Mouse (Mus musculus) heart, postnatal 0 days (tissue): Measurements from ENCODE around the gene Mocs1. TPM values are rescaled to one million over a fixed set of nuclear protein-coding genes. Genes with fewer than 3 reads are reported as not detected.

ENCODE experiments used
- ATAC-seq: fragments of 200-750 bp; cut with Nextera tagmentation; 2 replicates; pipeline ENCODE4 v1.8.0; 2017; ENCODE audit warnings: low read depth, moderate number of reproducible peaks, moderate library complexity; ENCODE audit not compliant: insufficient read depth
- DNase-seq: peaks from one replicate; pipeline ENCODE4 v3.0.0-alpha.2; 2016; ENCODE audit warnings: low spot score
- H3K27ac ChIP-seq: fragments of 300-500 bp; sonication (generic); 2 replicates; pipeline ENCODE4 v1.5.1; 2014; ENCODE audit warnings: low read depth, mild to moderate bottlenecking
- H3K27me3 ChIP-seq: fragments of 300-500 bp; sonication (generic); 2 replicates; pipeline ENCODE4 v1.6.1; 2014; ENCODE audit warnings: low read length, mixed read lengths; ENCODE audit not compliant: control insufficient read depth, insufficient read depth
- H3K36me3 ChIP-seq: fragments of 300-500 bp; sonication (generic); replicated peaks from 2 replicates; pipeline ENCODE4 v1.6.1; 2014; ENCODE audit warnings: low read length, mixed read lengths; ENCODE audit not compliant: control insufficient read depth, insufficient read depth
- H3K4me1 ChIP-seq: fragments of 300-500 bp; sonication (generic); 2 replicates; pipeline ENCODE4 v1.6.1; 2014; ENCODE audit warnings: antibody characterized with exemption; ENCODE audit not compliant: control insufficient read depth, insufficient read depth
- H3K4me2 ChIP-seq: fragments of 300-500 bp; sonication (generic); 2 replicates; pipeline ENCODE4 v1.6.1; 2014; ENCODE audit warnings: low read depth, mild to moderate bottlenecking, low read length, moderate library complexity
- H3K4me3 ChIP-seq: fragments of 300-500 bp; sonication (generic); 2 replicates; pipeline ENCODE4 v1.5.1; 2014; ENCODE audit warnings: low read depth, low read length
- H3K9ac ChIP-seq: fragments of 300-500 bp; sonication (generic); replicated peaks from 2 replicates; pipeline ENCODE4 v1.6.1; 2014; ENCODE audit warnings: low read depth, low read length, mixed read lengths
- H3K9me3 ChIP-seq: fragments of 300-500 bp; sonication (generic); replicated peaks from 2 replicates; pipeline ENCODE4 v1.6.1; 2016; ENCODE audit warnings: low read length; ENCODE audit not compliant: control insufficient read depth
- CTCF ChIP-seq: IDR thresholded peaks from 2 replicates; pipeline ENCODE4 v1.5.1; 2016; ENCODE audit warnings: antibody characterized with exemption, control low read depth, low read depth
- EP300 ChIP-seq: IDR thresholded peaks from 2 replicates; pipeline ENCODE4 v1.6.1; 2016; ENCODE audit warnings: antibody characterized with exemption, low read depth
- WGBS: fragments of 180-500 bp; shearing (Covaris S2); extraction: QIAGEN DNeasy Blood & Tissue Kit; methylation state at CpG from one replicate; pipeline ENCODE4 v1.1.7; 2014; 5-methylcytosine and 5-hydroxymethylcytosine counted together
- polyA plus RNA-seq: library from polyadenylated mRNA; unstranded; fragments of >200 nt; fragmentation: Nextera tagmentation; extraction: Ambion mirVana; gene quantifications from 2 replicates; pipeline ENCODE4 v1.2.1, GENCODE M21; 2015
- total RNA-seq: library from RNA; depleted of rRNA; stranded (reverse); fragments of >200 nt; gene quantifications from 2 replicates; pipeline ENCODE4 v1.2.3, GENCODE M21; 2014; ENCODE audit warnings: low replicate concordance; rRNA removed

Mocs1 gene
- total RNA-seq (13.1 and 18.6 TPM in 2 replicates), polyA plus RNA-seq (2.3 and 2.8 TPM in 2 replicates)

DNA sequence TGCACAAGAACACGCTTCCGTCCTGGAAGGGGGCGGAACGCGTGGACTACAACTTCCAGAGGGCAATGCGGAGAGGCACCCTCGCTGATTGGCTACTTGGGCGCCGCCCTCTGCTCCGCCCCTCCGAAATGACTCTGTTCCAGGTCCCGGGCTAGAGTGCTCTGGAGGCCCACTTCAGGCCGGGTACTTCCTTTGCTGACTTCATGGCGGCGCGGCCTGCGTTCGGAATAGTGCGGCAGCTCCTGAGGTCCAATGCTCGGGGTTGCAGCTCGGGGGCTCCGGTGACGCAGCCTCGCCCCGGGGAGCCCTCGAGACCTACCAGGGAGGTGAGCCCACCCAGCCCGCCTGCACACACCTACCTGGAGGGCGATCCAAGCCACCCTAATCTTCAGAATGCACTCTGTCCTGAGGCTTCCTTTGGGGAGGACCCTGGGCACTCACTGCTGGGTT, at the start of gene Mocs1:
Mocs1 (plus strand) TSS at position 124 of the 450 bp plus-strand sequence.
- Histone ChIP-seq H3K36me3 (no peaks in the 10 kb centered on the region), H3K4me2 (peak within 1 kb of the TSS; percentile 80), H3K27me3 (no peaks in the 10 kb centered on the region), H3K9ac (peak within 1 kb of the TSS; percentile 79), H3K9me3 (no peaks in the 10 kb centered on the region), H3K27ac (peak within 1 kb of the TSS; percentile 71), H3K4me1 (peaks cover 30% of the 10 kb centered on the region), H3K4me3 (peak within 1 kb of the TSS; percentile 74)
- under 1% methylated on average over 28 of the region's 28 CpGs for WGBS
- TF ChIP-seq CTCF (peak; percentile 3; the same call in 1 of the 2 replicates), EP300 (peak; percentile 52; the same call in 1 of the 2 replicates)
- DNase-seq, result peak; percentile 92
- peak; percentile 98 for ATAC-seq

DNA sequence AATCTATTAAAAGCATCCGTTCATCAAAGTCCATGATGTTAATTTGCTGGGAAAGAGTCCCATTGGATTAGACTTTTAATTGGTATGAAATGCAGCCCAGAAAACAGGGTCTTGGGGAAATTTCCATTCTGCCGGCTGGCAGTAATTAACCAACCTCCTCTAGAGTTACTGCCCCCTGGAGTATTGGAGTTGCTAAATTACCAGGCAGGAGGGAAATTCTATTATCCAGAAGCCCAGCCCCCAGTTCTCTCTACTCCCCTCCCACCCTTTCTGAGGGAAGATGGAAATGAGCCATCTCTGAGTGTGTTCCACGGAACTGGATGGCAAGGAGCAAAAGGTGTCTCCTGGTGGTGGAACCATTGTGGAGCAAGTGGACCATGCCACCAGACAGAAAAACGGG, 48.5 kb upstream of the Mocs1 start:
- Histone ChIP-seq H3K4me3 (no peak overlapping the region), H3K9me3 (no peaks in the 10 kb centered on the region), H3K36me3 (no peaks in the 10 kb centered on the region), H3K27me3 (0 out of 2 replicates have a peak, but pooled peaks cover 1% of the 10 kb centered on the region), H3K27ac (no peak overlapping the region), H3K9ac (no peak overlapping the region), H3K4me2 (no peak overlapping the region), H3K4me1 (no peaks in the 10 kb centered on the region)
- WGBS, result 82% methylated on average over 4 of the region's 4 CpGs
- DNase-seq (no peak), ATAC-seq (no peak)
- TF ChIP-seq EP300 (no peak), CTCF (no peak)

DNA sequence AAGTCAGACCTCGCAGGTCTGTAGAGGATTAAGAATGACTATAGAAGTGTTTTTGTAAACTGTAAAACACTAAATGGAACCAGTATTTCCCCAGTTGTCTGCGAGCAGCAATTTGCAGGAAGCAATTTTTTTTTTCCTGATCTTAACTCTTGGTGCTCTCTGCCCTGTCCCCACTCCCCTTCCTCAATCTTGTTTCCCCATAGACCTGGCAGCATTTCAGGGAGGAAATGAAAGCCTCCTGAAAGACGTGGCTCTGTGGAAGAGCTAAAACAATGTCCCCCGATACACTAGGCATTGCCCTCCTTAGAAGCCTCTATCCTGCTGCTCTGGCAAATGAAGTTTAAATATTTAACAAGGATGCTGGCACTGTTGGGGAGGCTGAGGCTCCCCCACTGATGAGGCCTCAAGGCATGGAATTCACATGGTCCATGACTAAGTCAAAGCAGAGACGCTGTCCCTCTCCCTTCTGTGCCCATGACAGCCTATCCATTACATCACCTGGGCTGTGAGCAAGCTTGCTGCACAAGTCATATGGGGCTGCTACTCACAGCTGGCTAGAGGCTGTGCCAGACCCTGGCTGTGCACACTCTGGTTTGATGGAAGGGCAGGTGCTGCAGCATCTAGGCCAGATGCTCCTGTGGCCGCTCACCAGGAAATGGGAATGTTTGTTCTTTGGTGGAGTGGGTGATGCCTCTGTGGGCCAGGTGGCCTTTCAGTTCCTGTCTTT, 43.8 kb upstream of the Mocs1 start:
- TF ChIP-seq EP300 (no peak), CTCF (no peak)
- ATAC-seq (no peak), DNase-seq (no peak)
- Histone ChIP-seq H3K9me3 (no peaks in the 10 kb centered on the region), H3K36me3 (no peaks in the 10 kb centered on the region), H3K4me3 (no peak overlapping the region), H3K4me1 (no peaks in the 10 kb centered on the region), H3K4me2 (no peak overlapping the region), H3K27ac (no peak overlapping the region), H3K9ac (no peak overlapping the region), H3K27me3 (0 out of 2 replicates have a peak, but pooled peaks cover 2% of the 10 kb centered on the region)
- WGBS, result 40% methylated on average over 6 of the region's 6 CpGs

DNA sequence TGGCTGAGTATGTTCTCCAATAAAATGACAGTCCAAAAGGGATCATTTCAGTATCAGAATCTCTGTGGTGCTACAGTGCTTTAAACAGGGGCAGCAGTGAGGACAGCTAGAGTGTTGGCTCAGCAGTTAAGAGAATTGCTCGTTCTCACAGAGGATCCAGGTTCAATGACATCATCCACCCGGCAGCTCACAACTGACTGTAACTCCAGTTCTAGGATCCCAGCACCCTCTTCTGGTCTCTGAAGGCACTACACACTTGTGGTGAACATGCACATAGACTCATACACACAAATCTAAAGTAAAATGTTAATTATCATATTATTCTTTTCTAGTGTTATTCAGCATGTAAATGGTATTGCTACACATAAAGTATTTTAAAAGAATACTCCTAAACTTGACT, 40.4 kb upstream of the Mocs1 start:
- TF ChIP-seq EP300 (no peak), CTCF (no peak)
- WGBS, result 78% methylated on average over 2 of the region's 2 CpGs

DNA sequence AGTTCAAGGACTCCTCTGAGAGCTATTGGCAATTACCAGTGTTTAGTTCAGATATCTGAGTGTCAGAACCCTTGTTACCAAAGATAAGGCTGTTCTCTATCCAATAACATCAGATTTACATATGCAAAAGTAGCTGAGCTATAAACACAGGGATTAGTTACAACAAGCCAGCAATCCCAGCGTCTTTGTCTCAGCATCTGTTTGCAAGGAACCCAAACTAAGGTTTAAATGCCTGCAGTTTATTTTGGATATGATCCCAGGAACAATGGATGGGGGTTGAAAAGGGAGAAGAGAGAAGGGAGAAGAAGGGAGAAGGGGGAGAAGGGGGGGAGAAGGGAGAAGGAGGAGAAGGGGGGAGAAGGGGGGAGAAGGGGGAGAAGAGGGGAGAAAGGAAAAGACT, 35.4 kb upstream of the Mocs1 start:
- WGBS, result 3% methylated on average over 1 of the region's 1 CpGs
- Histone ChIP-seq H3K36me3 (no peaks in the 10 kb centered on the region), H3K9me3 (no peaks in the 10 kb centered on the region), H3K4me2 (no peak overlapping the region), H3K9ac (no peak overlapping the region), H3K27ac (no peak overlapping the region), H3K4me3 (no peak overlapping the region), H3K4me1 (no peaks in the 10 kb centered on the region), H3K27me3 (no peaks in the 10 kb centered on the region)
- DNase-seq (no peak), ATAC-seq (no peak)
- no peak for TF ChIP-seq EP300

More for the DNA sequence above, 40.4 kb upstream of the Mocs1 start:
- Histone ChIP-seq H3K4me2 (no peak overlapping the region), H3K27me3 (0 out of 2 replicates have a peak, but pooled peaks cover 2% of the 10 kb centered on the region), H3K27ac (no peak overlapping the region), H3K36me3 (no peaks in the 10 kb centered on the region), H3K4me1 (no peaks in the 10 kb centered on the region), H3K4me3 (no peak overlapping the region), H3K9me3 (no peaks in the 10 kb centered on the region), H3K9ac (no peak overlapping the region)
- ATAC-seq, result no peak
- DNase-seq, result no peak

DNA sequence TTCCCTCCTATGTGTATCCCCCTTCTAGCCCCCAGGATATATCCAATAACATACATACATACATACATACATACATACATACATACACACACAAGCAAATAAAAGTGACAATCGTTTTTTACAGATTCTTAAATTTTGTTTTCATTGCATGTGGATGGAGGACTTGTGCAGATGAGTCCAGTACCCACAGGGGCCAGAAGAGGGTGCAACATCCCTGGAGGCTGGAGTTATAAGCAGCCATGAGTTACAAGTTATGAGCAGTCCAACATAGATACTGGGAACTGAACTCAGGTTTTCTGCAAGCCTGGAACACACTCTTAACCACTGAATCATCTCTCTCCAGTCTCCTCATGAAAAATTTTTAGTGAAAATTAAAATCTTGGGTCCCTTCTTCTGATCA, 33.3 kb upstream of the Mocs1 start:
- Histone ChIP-seq H3K4me3 (no peak overlapping the region), H3K27me3 (no peaks in the 10 kb centered on the region), H3K4me2 (no peak overlapping the region), H3K36me3 (no peaks in the 10 kb centered on the region), H3K9ac (no peak overlapping the region), H3K4me1 (no peaks in the 10 kb centered on the region), H3K27ac (no peak overlapping the region), H3K9me3 (no peaks in the 10 kb centered on the region)
- DNase-seq (no peak), ATAC-seq (no peak)
- TF ChIP-seq EP300, result no peak
- peak; percentile 45 for TF ChIP-seq CTCF
- WGBS, result 33% methylated on average over 1 of the region's 1 CpGs
